Mouse (Mus musculus) liver, embryonic 14.5 days (tissue): ENCODE measurements around the gene Net1.

ENCODE experiments used
- CTCF ChIP-seq: IDR thresholded peaks from 2 replicates; pipeline ENCODE4 v1.5.1; 2016; ENCODE audit warnings: antibody characterized with exemption, low read depth, control low read depth
- EP300 ChIP-seq: IDR thresholded peaks from 2 replicates; pipeline ENCODE4 v1.6.1; 2016; ENCODE audit warnings: antibody characterized with exemption, low read depth

DNA sequence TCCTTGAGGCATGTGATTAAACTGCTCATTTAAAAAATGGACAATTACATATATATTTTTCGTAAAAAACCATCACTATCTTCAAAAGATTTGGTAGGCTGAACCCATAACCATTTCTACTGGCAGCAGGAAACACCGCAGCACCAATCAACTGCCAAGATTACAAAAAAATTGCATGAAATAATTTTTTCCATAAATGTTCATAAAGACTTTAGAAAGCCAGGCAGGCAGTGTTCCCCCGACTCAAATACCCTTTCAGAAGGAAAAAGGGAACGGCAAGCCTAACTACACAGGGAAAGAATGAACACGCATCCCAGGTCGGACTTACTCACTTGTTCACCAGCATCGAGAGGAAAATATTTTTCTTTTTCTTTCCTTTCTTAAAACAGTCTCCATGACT lies 25.4 kb downstream of the Net1 start:
- no peak for TF ChIP-seq CTCF
- no peak for TF ChIP-seq EP300
